Mouse (Mus musculus) hindbrain, embryonic 13.5 days (tissue): ENCODE measurements around the gene Ttc9. TPM values are rescaled to one million over a fixed set of nuclear protein-coding genes. Genes with fewer than 3 reads are reported as not detected.
A peak's percentile ranks its signal among the peaks of the same experiment; 100 is the strongest.

ENCODE experiments used
- ATAC-seq: fragments of 200-750 bp; cut with Nextera tagmentation; 2 replicates; pipeline ENCODE4 v1.8.0; 2017; ENCODE audit warnings: moderate TSS enrichment; ENCODE audit not compliant: low FRiP score
- H3K27ac ChIP-seq: fragments of 300-500 bp; sonication (generic); 2 replicates; pipeline ENCODE4 v1.5.1; 2015; ENCODE audit warnings: inconsistent platforms, mild to moderate bottlenecking, moderate library complexity
- H3K27me3 ChIP-seq: fragments of 300-500 bp; sonication (generic); 2 replicates; pipeline ENCODE4 v1.6.1; 2015; ENCODE audit warnings: mild to moderate bottlenecking, inconsistent platforms
- H3K36me3 ChIP-seq: fragments of 300-500 bp; sonication (generic); 2 replicates; pipeline ENCODE4 v1.6.1; 2015; ENCODE audit warnings: mild to moderate bottlenecking, inconsistent platforms
- H3K4me1 ChIP-seq: fragments of 300-500 bp; sonication (generic); replicated peaks from 2 replicates; pipeline ENCODE4 v1.6.1; 2015; ENCODE audit warnings: inconsistent platforms
- H3K4me2 ChIP-seq: fragments of 300-500 bp; sonication (generic); 2 replicates; pipeline ENCODE4 v1.6.1; 2015; ENCODE audit warnings: inconsistent platforms, mild to moderate bottlenecking, moderate library complexity
- H3K4me3 ChIP-seq: fragments of 300-500 bp; sonication (generic); 2 replicates; pipeline ENCODE4 v1.5.1; 2015; ENCODE audit warnings: mild to moderate bottlenecking, inconsistent platforms
- H3K9ac ChIP-seq: fragments of 300-500 bp; sonication (generic); 2 replicates; pipeline ENCODE4 v1.6.1; 2015; ENCODE audit warnings: mild to moderate bottlenecking, inconsistent platforms
- H3K9me3 ChIP-seq: fragments of 300-500 bp; sonication (generic); 2 replicates; pipeline ENCODE4 v1.6.1; 2016; ENCODE audit warnings: inconsistent platforms
- WGBS: fragments of 180-500 bp; shearing (Covaris S2); methylation state at CpG from one replicate; pipeline ENCODE4 v1.1.7; 2015; 5-methylcytosine and 5-hydroxymethylcytosine counted together
- polyA plus RNA-seq: library from polyadenylated mRNA; unstranded; fragments of >200 nt; fragmentation: Nextera tagmentation; extraction: Ambion mirVana; gene quantifications from 2 replicates; pipeline ENCODE4 v1.2.1, GENCODE M21; 2015

Ttc9 gene
- polyA plus RNA-seq, 1 experiment from 2014 or later: 9.6 TPM

DNA sequence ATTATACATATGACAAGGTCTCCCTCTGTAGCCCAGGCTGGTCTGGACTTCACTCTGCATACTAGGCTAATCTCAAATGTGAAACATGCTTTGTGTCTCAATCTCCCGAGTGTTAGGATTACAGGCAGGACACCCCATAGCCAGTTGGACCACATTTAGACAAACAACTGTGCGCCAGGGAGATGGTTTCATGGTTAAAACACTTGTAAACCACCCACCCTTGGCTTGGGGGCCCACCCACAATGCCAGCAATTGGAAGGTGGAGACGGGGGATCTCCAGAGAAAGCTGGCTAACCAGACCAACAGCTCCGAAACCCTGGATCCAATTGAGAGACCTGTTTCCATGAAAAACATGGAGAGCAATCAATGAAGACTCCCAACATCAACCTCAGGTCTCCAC, 3.0 kb upstream of the Ttc9 start:
- Histone ChIP-seq H3K36me3 (no peaks in the 10 kb centered on the region), H3K4me1 (peaks cover 23% of the 10 kb centered on the region), H3K9ac (no peak overlapping the region), H3K4me3 (no peak overlapping the region), H3K27me3 (peaks cover 8% of the 10 kb centered on the region; the same call in 1 of the 2 replicates), H3K27ac (no peak overlapping the region), H3K4me2 (no peak overlapping the region), H3K9me3 (no peaks in the 10 kb centered on the region)
- ATAC-seq: no peak
- WGBS: 93% methylated on average over 4 of the region's 4 CpGs

DNA sequence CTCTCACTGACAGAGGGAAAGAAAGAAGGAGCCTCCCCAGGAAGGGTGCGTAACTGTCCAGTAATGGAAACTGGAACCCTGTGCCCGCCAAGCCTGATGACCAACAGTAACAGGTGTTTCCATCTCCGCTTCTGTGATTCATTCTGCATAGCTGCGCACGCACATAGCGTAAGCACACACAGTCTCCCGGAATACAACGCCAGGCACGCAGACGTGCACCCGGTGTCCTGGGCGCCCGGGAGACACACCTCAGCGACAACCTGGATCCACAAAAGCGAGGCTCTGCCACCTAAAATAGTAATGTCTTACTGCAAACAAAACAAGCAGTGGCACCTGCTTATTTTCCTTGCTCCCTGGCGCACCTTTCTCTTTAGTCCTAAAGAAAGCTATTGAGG, 532 bp upstream of the Ttc9 start:
- Histone ChIP-seq H3K4me1 (peaks cover 28% of the 10 kb centered on the region), H3K4me2 (peak overlapping the region; percentile 69), H3K36me3 (no peaks in the 10 kb centered on the region), H3K27ac (peak overlapping the region; percentile 96), H3K9ac (peak overlapping the region; percentile 91), H3K27me3 (peaks cover 8% of the 10 kb centered on the region; the same call in 1 of the 2 replicates), H3K4me3 (peak overlapping the region; percentile 73), H3K9me3 (no peaks in the 10 kb centered on the region)
- under 1% methylated on average over 16 of the region's 16 CpGs for WGBS
- ATAC-seq: peak; percentile 76

GRCm38 (mm10) chr12:81631661-81632401, 782 bp downstream of the Ttc9 start:
- peaks cover 8% of the 10 kb centered on the region; the same call in 1 of the 2 replicates for H3K27me3 ChIP-seq
- H3K9me3 ChIP-seq: no peaks in the 10 kb centered on the region
- peaks cover 28% of the 10 kb centered on the region for H3K4me1 ChIP-seq
- ATAC-seq: peak; percentile 33
- peak overlapping the region; percentile 69 for H3K4me2 ChIP-seq
- 1% methylated on average over 31 of the region's 31 CpGs for WGBS
- H3K9ac ChIP-seq: peak overlapping the region; percentile 91
- no peaks in the 10 kb centered on the region for H3K36me3 ChIP-seq
- H3K27ac ChIP-seq: peak overlapping the region; percentile 96
- peak overlapping the region; percentile 73 for H3K4me3 ChIP-seq

DNA sequence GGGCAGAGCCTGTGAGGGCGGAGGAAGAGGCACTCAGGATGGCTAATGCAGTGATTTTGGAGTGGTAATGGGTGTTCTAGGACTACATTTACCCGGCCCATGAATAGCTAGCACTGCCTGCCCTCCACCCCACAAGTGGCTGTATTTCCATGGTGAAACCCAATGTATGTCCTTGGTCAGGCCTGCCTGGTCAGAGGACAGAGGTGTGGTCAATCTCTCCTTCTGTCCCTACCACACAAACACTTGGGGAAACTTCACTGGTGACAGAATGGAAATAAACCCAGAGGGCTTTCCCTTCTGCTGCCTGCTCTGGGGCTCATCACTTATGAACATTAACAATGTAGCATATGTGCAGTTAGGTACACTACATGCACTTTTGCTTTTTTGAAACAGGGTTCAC, 2.2 kb downstream of the Ttc9 start:
- 83% methylated on average over 2 of the region's 2 CpGs for WGBS
- Histone ChIP-seq H3K27me3 (peaks cover 5% of the 10 kb centered on the region; the same call in 1 of the 2 replicates), H3K36me3 (no peaks in the 10 kb centered on the region), H3K9me3 (no peaks in the 10 kb centered on the region), H3K27ac (no peak overlapping the region), H3K4me1 (peaks cover 28% of the 10 kb centered on the region), H3K4me3 (no peak overlapping the region), H3K9ac (no peak overlapping the region), H3K4me2 (peak overlapping the region; percentile 69)
- no peak for ATAC-seq

GRCm38 (mm10) chr12:81640656-81641055, 9.6 kb downstream of the Ttc9 start:
- 63% methylated on average over 5 of the region's 5 CpGs for WGBS
- H3K4me1 ChIP-seq: peaks cover 14% of the 10 kb centered on the region
- no peak for ATAC-seq
- H3K9ac ChIP-seq: no peak overlapping the region
- H3K4me3 ChIP-seq: no peak overlapping the region
- H3K4me2 ChIP-seq: no peak overlapping the region
- H3K36me3 ChIP-seq: peaks cover 4% of the 10 kb centered on the region; the same call in 1 of the 2 replicates
- H3K27me3 ChIP-seq: no peaks in the 10 kb centered on the region
- H3K27ac ChIP-seq: no peak overlapping the region
- H3K9me3 ChIP-seq: no peaks in the 10 kb centered on the region

- no peak overlapping the region for H3K4me3 ChIP-seq
- H3K4me2 ChIP-seq: no peak overlapping the region
- H3K27me3 ChIP-seq: no peaks in the 10 kb centered on the region
- ATAC-seq: peak; percentile 61; the same call in 1 of the 2 replicates
- H3K4me1 ChIP-seq: peaks cover 14% of the 10 kb centered on the region
- no peak overlapping the region for H3K9ac ChIP-seq
- no peaks in the 10 kb centered on the region for H3K9me3 ChIP-seq
- WGBS: 15% methylated on average over 11 of the region's 11 CpGs
- 0 out of 2 replicates have a peak overlapping the region, but pooled peaks have one; percentile 15 for H3K27ac ChIP-seq
- H3K36me3 ChIP-seq: peaks cover 4% of the 10 kb centered on the region; the same call in 1 of the 2 replicates
Measured at GRCm38 (mm10) chr12:81642361-81643082, 11.5 kb downstream of the Ttc9 start.

DNA sequence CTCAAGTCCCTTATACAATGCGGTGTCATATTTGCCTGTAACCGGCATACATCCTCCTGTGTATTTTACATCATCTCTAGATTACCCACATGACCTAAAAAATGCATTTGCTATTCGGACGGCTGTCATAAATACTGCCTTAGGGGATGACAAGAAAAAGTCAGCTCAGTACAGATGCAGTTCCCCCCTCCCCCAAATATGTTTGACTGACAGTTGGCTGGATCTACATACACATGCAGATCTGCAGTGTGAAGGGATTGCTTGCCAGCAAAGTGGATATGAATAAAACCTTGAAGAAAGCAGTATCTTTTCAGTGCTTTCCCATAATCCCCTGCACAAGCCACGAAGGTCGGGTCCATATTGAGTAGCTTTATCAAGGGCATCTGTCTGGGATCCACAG, 15.8 kb downstream of the Ttc9 start:
- peaks cover 14% of the 10 kb centered on the region; the same call in 1 of the 2 replicates for H3K4me1 ChIP-seq
- no peak overlapping the region for H3K4me2 ChIP-seq
- H3K27ac ChIP-seq: peak overlapping the region; percentile 30; the same call in 1 of the 2 replicates
- no peak overlapping the region for H3K4me3 ChIP-seq
- no peak overlapping the region for H3K9ac ChIP-seq
- H3K27me3 ChIP-seq: no peaks in the 10 kb centered on the region
- ATAC-seq: no peak
- 85% methylated on average over 6 of the region's 6 CpGs for WGBS
- H3K9me3 ChIP-seq: no peaks in the 10 kb centered on the region
- H3K36me3 ChIP-seq: peaks cover 9% of the 10 kb centered on the region

- no peak overlapping the region for H3K4me2 ChIP-seq
- no peak overlapping the region for H3K4me3 ChIP-seq
- no peak overlapping the region for H3K27ac ChIP-seq
- H3K36me3 ChIP-seq: peaks cover 9% of the 10 kb centered on the region
- 93% methylated on average over 8 of the region's 8 CpGs for WGBS
- H3K27me3 ChIP-seq: no peaks in the 10 kb centered on the region
- H3K4me1 ChIP-seq: no peaks in the 10 kb centered on the region
- H3K9ac ChIP-seq: no peak overlapping the region
- no peak for ATAC-seq
- H3K9me3 ChIP-seq: no peaks in the 10 kb centered on the region
Measured at GRCm38 (mm10) chr12:81653344-81653743, 22.3 kb downstream of the Ttc9 start.

DNA sequence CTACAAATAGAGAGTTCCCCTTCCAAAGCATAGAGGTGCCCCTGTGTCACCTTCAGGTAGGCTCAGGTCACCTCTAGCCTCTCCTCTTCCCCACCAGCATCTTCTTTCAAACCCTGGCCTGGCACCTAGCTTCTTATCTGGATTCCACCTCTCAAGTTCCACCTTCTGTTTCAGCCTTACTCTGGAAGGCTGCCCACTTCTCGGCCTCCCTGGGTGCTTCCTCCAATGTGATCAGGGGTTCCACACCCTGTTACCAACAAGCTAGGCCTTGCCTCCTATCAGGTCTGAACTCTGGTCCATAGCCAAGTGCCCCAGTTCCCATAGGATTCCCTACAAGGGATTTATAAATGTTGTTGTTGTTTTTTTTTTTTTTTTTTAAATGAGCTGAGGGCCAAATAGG, 26.3 kb downstream of the Ttc9 start:
- no peak overlapping the region for H3K27ac ChIP-seq
- peaks cover 16% of the 10 kb centered on the region for H3K36me3 ChIP-seq
- H3K4me2 ChIP-seq: no peak overlapping the region
- H3K27me3 ChIP-seq: no peaks in the 10 kb centered on the region
- WGBS: 90% methylated on average over 1 of the region's 1 CpGs
- no peaks in the 10 kb centered on the region for H3K4me1 ChIP-seq
- no peak overlapping the region for H3K9ac ChIP-seq
- ATAC-seq: no peak
- no peaks in the 10 kb centered on the region for H3K9me3 ChIP-seq
- H3K4me3 ChIP-seq: no peak overlapping the region

- H3K9me3 ChIP-seq: no peaks in the 10 kb centered on the region
- no peak overlapping the region for H3K27ac ChIP-seq
- H3K4me2 ChIP-seq: no peak overlapping the region
- no peaks in the 10 kb centered on the region for H3K4me1 ChIP-seq
- ATAC-seq: no peak
- no peak overlapping the region for H3K4me3 ChIP-seq
- WGBS: 90% methylated on average over 7 of the region's 7 CpGs
- peaks cover 19% of the 10 kb centered on the region for H3K36me3 ChIP-seq
- no peaks in the 10 kb centered on the region for H3K27me3 ChIP-seq
- H3K9ac ChIP-seq: no peak overlapping the region
Measured at GRCm38 (mm10) chr12:81658086-81658485, 27.0 kb downstream of the Ttc9 start.

GRCm38 (mm10) chr12:81662076-81662475, 31.0 kb downstream of the Ttc9 start:
- WGBS: 90% methylated on average over 4 of the region's 4 CpGs

GRCm38 (mm10) chr12:81663116-81663515, 32.1 kb downstream of the Ttc9 start:
- Histone ChIP-seq H3K36me3 (peaks cover 40% of the 10 kb centered on the region), H3K9me3 (no peaks in the 10 kb centered on the region), H3K27me3 (no peaks in the 10 kb centered on the region), H3K4me1 (no peaks in the 10 kb centered on the region), H3K27ac (no peak overlapping the region), H3K9ac (no peak overlapping the region), H3K4me3 (no peak overlapping the region), H3K4me2 (no peak overlapping the region)
- ATAC-seq: no peak
- 88% methylated on average over 9 of the region's 9 CpGs for WGBS

More at GRCm38 (mm10) chr12:81662076-81662475, 31.0 kb downstream of the Ttc9 start:
- H3K9me3 ChIP-seq: no peaks in the 10 kb centered on the region
- no peak overlapping the region for H3K4me3 ChIP-seq
- ATAC-seq: no peak
- no peak overlapping the region for H3K4me2 ChIP-seq
- H3K27ac ChIP-seq: no peak overlapping the region
- no peaks in the 10 kb centered on the region for H3K4me1 ChIP-seq
- no peak overlapping the region for H3K9ac ChIP-seq
- H3K27me3 ChIP-seq: no peaks in the 10 kb centered on the region
- H3K36me3 ChIP-seq: peaks cover 36% of the 10 kb centered on the region
